Mouse (Mus musculus): ENCODE measurements at regions not wholly inside any gene's neighbourhood (a gene's known extent, or its start where the extent isn't known, plus 50 kb on each side); places are given as distances from the start of the nearest gene placed in this dataset.

DNA sequence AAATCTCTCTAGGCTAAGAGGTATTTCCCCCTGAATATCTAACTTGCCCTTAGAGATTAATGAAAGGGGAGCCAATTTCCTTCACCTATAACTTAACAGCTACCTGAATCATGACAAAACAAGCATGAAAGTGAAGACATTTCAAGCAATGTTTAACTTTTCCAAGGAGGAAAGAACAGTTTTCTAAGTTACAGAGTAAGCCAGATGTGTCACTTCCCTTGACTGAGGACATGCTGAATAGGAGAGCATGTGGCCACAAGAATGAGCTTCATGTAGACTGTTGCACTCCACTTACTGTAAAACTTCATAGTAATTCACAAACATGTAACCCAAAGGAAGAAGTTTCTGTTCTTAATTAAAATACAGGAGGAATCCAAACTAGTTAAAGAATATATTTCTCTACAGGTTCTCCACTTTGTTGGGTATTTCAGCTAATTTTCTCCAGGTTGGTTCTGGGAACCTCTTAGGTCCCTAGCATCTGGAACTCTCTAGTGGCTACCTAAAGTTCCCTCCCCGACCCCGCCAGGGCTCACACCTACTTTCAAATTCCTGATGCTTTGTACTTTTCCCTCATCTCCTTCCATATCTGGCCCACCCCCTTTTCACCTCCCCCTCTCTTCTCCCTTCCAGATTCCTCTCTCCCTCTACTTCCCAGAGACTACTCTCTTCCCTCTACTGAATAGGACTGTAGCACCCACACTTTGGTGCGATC is 142.0 kb upstream of the Tyrp1 start:
- no peak for TF ChIP-seq CTCF (IDR thresholded peaks at IDR 0.05)
- Histone ChIP-seq H3K4me2 (ENCODE audit: low read depth, low read length, poor library complexity, severe bottlenecking) (no peak overlapping the region), H3K36me3 (ENCODE audit: insufficient read depth, low read length) (no peaks in the 10 kb centered on the region), H3K4me1 (ENCODE audit: insufficient read depth, low read length) (no peaks in the 10 kb centered on the region), H3K9ac (replicated peaks; ENCODE audit: low read length, poor library complexity, severe bottlenecking) (no peak overlapping the region), H3K4me3 (ENCODE audit: low read depth, low read length) (no peak overlapping the region), H3K9me3 (ENCODE audit: low read length) (no peaks in the 10 kb centered on the region), H3K27me3 (ENCODE audit: insufficient read depth, low read length) (no peaks in the 10 kb centered on the region), H3K27ac (ENCODE audit: low read depth, low read length) (no peak overlapping the region)
- DNase-seq (ENCODE audit: low spot score) (no peak), ATAC-seq (ENCODE audit: low FRiP score) (no peak)
- 97% methylated on average over 3 of the region's 3 CpGs for WGBS

DNA sequence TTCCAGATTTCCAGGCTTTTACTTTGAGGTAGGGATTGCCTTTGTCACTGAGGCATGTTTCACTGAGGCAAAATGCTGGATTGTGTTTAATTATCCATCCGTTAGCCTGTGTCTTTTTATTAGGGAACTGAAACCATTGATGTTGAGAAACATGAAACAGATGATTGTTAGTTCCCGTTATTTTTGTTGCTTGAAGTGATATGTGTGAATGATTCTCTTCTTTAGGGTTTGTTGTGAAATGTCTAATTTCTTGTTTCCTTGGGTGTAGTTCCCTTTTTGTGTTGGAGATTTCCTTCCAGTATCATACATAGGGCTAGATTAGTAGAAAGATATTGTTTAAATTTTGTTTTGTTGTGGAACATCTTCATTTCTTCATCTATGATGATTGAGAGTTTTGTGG is 121.2 kb upstream of the Tyrp1 start:
- Histone ChIP-seq H3K9ac (replicated peaks; ENCODE audit: low read length, poor library complexity, severe bottlenecking) (no peak overlapping the region), H3K9me3 (ENCODE audit: low read length) (no peaks in the 10 kb centered on the region), H3K4me3 (ENCODE audit: low read depth, low read length) (no peak overlapping the region), H3K4me2 (ENCODE audit: low read depth, low read length, poor library complexity, severe bottlenecking) (no peak overlapping the region), H3K27me3 (ENCODE audit: insufficient read depth, low read length) (no peaks in the 10 kb centered on the region), H3K27ac (ENCODE audit: low read depth, low read length) (no peak overlapping the region), H3K4me1 (ENCODE audit: insufficient read depth, low read length) (no peaks in the 10 kb centered on the region), H3K36me3 (ENCODE audit: insufficient read depth, low read length) (no peaks in the 10 kb centered on the region)
- ATAC-seq (ENCODE audit: low FRiP score) (no peak), DNase-seq (ENCODE audit: low spot score) (no peak)
- WGBS, result 86% methylated on average over 2 of the region's 2 CpGs
- no peak for TF ChIP-seq CTCF (IDR thresholded peaks at IDR 0.05)

DNA sequence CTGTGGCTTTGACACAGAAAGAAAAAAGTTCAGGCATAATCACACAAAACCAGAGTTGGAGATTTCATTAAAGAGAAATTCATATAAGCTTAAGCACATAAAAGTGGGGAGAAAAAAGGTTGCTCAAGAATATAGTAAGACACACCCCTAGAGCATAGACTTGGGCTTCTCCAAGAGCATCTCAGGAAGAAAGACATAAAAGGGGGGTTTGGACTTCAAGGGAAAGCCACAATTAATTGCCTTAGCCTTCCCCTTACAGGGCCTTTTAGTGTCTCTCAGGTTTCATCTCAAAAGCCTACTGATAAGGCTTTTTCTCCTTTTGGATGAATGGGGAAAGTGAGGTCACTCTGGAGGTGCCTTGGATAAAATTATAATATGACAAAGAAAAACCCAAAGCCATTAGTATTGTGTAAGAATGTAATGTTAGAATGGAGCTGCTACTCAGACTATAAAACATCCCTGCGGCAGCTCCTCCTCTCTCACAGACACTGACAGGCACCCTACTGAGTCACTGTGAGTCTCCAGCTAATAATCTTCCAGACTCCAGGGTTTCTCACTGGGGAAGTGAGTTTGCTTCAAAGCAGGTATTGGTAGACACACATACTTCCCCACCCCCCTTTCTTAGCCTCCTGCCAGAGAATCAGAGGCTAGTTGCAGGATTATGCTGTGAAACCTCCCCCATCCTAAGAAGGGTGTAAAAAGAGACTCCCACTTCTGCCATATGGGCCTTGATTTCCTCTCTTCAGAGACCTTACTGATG is 88.8 kb upstream of the Tyrp1 start:
- no peak for TF ChIP-seq CTCF (IDR thresholded peaks at IDR 0.05)
- no peak overlapping the region for H3K27ac ChIP-seq (ENCODE audit: low read depth, low read length)
- H3K27me3 ChIP-seq (ENCODE audit: insufficient read depth, low read length), result no peaks in the 10 kb centered on the region
- no peaks in the 10 kb centered on the region; the same call in 1 of the 2 replicates for H3K4me1 ChIP-seq (ENCODE audit: insufficient read depth, low read length)
- 7% methylated on average over 1 of the region's 1 CpGs for WGBS
- no peaks in the 10 kb centered on the region for H3K9me3 ChIP-seq (ENCODE audit: low read length)
- H3K9ac ChIP-seq (replicated peaks; ENCODE audit: low read length, poor library complexity, severe bottlenecking), result no peak overlapping the region
- ATAC-seq (ENCODE audit: low FRiP score) (no peak), DNase-seq (ENCODE audit: low spot score) (peak; percentile 12)
- no peak overlapping the region for H3K4me3 ChIP-seq (ENCODE audit: low read depth, low read length)
- no peaks in the 10 kb centered on the region for H3K36me3 ChIP-seq (ENCODE audit: insufficient read depth, low read length)
- H3K4me2 ChIP-seq (ENCODE audit: low read depth, low read length, poor library complexity, severe bottlenecking), result no peak overlapping the region

DNA sequence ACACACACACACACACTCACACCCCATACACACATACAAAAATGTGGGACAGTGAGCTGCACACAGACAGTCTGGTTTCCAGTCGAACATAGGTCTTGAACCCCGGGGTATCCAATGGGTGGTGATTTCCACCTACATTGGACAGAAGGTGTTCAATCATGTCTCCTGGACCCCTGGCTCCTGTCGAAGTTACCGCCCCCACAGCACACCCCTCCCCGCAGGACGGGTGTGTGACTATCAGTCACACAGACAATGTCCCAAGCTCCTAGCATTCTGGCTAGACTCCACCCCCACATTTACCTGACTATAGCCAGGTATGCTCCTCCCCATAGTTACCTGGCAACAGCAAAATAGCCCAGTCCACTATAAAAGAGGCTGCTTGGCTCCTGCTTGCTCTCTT is 81.7 kb upstream of the Tyrp1 start:
- Histone ChIP-seq H3K9me3 (ENCODE audit: low read length) (no peaks in the 10 kb centered on the region), H3K4me1 (ENCODE audit: insufficient read depth, low read length) (no peaks in the 10 kb centered on the region), H3K36me3 (ENCODE audit: insufficient read depth, low read length) (no peaks in the 10 kb centered on the region), H3K4me2 (ENCODE audit: low read depth, low read length, poor library complexity, severe bottlenecking) (no peak overlapping the region), H3K9ac (replicated peaks; ENCODE audit: low read length, poor library complexity, severe bottlenecking) (no peak overlapping the region), H3K27me3 (ENCODE audit: insufficient read depth, low read length) (no peaks in the 10 kb centered on the region), H3K27ac (ENCODE audit: low read depth, low read length) (no peak overlapping the region), H3K4me3 (ENCODE audit: low read depth, low read length) (no peak overlapping the region)
- WGBS, result 90% methylated on average over 6 of the region's 6 CpGs
- no peak for ATAC-seq (ENCODE audit: low FRiP score)
- no peak for DNase-seq (ENCODE audit: low spot score)
- TF ChIP-seq CTCF (IDR thresholded peaks at IDR 0.05), result no peak

DNA sequence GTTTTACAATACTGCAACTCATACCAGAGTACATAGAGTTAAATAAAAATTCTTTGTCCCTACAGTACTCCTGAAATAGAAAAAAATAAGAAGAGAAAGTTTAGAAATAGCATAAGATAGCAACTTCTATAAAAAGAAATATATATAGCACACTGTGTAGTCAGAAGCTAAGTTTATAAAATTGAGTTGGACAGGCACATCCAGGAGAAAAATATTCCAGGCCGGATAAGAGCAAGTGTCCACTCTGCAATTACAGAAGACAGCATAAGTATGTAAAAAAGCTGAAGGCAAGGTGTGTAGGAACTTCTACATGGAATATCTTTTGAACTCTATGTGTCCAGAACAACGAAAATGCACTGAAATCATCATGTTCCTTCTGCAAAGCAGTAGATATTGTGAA is 77.8 kb upstream of the Tyrp1 start:
- Histone ChIP-seq H3K9ac (replicated peaks; ENCODE audit: low read length, poor library complexity, severe bottlenecking) (no peak overlapping the region), H3K27me3 (ENCODE audit: insufficient read depth, low read length) (no peaks in the 10 kb centered on the region), H3K4me1 (ENCODE audit: insufficient read depth, low read length) (no peaks in the 10 kb centered on the region), H3K27ac (ENCODE audit: low read depth, low read length) (no peak overlapping the region), H3K36me3 (ENCODE audit: insufficient read depth, low read length) (no peaks in the 10 kb centered on the region), H3K4me2 (ENCODE audit: low read depth, low read length, poor library complexity, severe bottlenecking) (no peak overlapping the region), H3K4me3 (ENCODE audit: low read depth, low read length) (no peak overlapping the region), H3K9me3 (ENCODE audit: low read length) (no peaks in the 10 kb centered on the region)
- 84% methylated on average over 2 of the region's 2 CpGs for WGBS
- no peak for ATAC-seq (ENCODE audit: low FRiP score)
- DNase-seq (ENCODE audit: low spot score), result no peak
- no peak for TF ChIP-seq CTCF (IDR thresholded peaks at IDR 0.05)

DNA sequence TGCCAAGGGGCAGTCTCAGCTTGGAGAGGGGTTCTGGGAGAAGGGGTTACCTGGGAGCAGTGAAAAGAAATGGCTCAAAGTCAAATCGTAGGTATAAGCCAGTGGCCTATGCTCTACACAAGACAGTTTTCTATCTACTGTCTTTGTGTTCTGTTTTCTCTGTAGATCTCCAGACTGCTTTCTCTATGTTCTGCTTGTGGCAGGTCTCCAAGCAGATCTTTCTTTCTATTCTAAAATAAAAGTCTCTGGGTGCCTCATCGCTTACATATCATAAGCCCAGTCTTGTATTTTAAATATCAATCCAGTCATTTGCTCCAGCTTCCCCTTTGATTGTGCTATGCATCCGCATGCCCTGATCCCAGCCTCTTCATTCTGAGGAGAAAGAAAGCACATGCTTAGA is 69.9 kb upstream of the Tyrp1 start:
- no peaks in the 10 kb centered on the region for H3K9me3 ChIP-seq (ENCODE audit: low read length)
- DNase-seq (ENCODE audit: low spot score), result no peak
- no peak for TF ChIP-seq CTCF (IDR thresholded peaks at IDR 0.05)
- no peak overlapping the region for H3K27ac ChIP-seq (ENCODE audit: low read depth, low read length)
- no peak overlapping the region for H3K4me2 ChIP-seq (ENCODE audit: low read depth, low read length, poor library complexity, severe bottlenecking)
- WGBS, result 93% methylated on average over 3 of the region's 3 CpGs
- H3K36me3 ChIP-seq (ENCODE audit: insufficient read depth, low read length), result no peaks in the 10 kb centered on the region
- no peaks in the 10 kb centered on the region for H3K4me1 ChIP-seq (ENCODE audit: insufficient read depth, low read length)
- ATAC-seq (ENCODE audit: low FRiP score), result no peak
- H3K27me3 ChIP-seq (ENCODE audit: insufficient read depth, low read length), result no peaks in the 10 kb centered on the region
- no peak overlapping the region for H3K9ac ChIP-seq (replicated peaks; ENCODE audit: low read length, poor library complexity, severe bottlenecking)
- no peak overlapping the region for H3K4me3 ChIP-seq (ENCODE audit: low read depth, low read length)
